Mouse (Mus musculus) fibroblast of lung, adult 2 months (primary cell): ENCODE measurements around the gene Bcr.

Experiments
- DNase-seq: peaks from one replicate; pipeline ENCODE4 v3.0.0-alpha.2; 2011; ENCODE audit warnings: low read depth

Gene Bcr

DNA sequence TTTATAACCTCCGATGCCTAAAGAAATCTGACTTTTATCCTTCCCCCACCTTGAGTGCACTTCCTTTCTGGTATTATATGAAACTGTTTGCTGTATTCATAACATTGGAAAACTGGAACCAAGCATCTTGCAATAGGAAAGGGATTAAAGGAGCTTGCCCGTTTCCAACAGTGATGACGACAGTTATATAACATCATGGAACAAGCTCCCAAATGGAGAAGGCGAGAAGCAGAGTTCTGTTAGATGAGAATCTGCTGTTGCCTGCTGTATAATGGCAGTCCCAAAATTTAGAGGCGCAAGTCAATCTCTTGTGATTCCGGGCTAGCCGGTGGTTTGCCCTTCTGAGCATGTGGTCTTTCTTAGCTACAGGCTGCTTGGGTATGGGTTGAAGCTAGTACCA lies 34.8 kb downstream of the Bcr start:
- no peak for DNase-seq

- DNase-seq: no peak
Observed at GRCm38 (mm10) chr10:75098446-75099183, 38.2 kb downstream of the Bcr start.

- DNase-seq: no peak
Observed at GRCm38 (mm10) chr10:75100298-75100697, 39.9 kb downstream of the Bcr start.

- no peak for DNase-seq
Observed at GRCm38 (mm10) chr10:75103502-75103901, 43.1 kb downstream of the Bcr start.

GRCm38 (mm10) chr10:75104191-75105098 lies 44.1 kb downstream of the Bcr start:
- DNase-seq: no peak

- DNase-seq: no peak
Observed at GRCm38 (mm10) chr10:75105099-75105461, 44.7 kb downstream of the Bcr start.

- DNase-seq: no peak
Observed at GRCm38 (mm10) chr10:75105687-75106086, 45.3 kb downstream of the Bcr start.

DNA sequence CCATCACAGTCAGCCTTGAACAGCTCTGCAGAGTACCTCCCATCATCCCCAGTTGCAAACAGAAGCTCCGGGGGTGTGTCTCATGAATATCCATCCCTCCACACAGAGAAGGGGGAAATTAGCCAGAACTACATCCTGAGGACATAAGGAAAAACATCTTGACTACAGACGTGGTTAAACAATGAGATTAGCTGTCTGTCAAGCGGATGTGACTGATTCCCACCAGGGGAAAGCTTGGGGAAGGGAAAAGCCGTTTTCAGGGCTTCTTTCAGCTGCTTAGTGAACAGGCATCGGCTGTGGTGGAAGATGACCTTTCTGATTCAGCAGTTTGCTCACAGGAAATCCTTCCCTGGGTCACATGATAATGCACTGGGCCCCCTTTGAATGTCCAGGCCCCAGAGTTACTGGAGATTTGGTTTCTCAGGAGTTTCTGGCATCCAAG lies 46.6 kb downstream of the Bcr start:
- no peak for DNase-seq

- no peak for DNase-seq
Observed at GRCm38 (mm10) chr10:75108092-75108491, 47.7 kb downstream of the Bcr start.

GRCm38 (mm10) chr10:75111446-75112201 lies 51.2 kb downstream of the Bcr start:
- no peak for DNase-seq

DNA sequence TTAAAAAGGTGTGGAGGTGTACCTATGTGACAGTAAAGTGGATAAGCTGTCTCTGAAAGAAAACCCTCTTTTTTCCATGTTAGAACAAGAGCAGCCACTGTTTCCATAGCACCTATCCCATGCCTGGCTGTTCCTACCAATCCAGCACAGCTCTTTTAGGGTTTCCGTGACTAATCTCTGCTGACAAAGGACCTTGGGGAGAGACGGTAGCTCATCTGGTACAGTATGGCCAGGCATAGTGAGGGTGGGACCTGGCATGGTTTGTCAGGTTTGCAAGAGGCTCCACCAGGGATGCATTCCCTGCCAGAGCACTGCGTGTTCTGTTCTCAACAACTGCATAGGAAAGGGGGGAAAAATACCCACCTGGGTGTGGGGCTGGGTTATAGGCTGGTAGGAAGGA lies 52.0 kb downstream of the Bcr start:
- no peak for DNase-seq

GRCm38 (mm10) chr10:75113620-75114019 lies 53.2 kb downstream of the Bcr start:
- DNase-seq: no peak

GRCm38 (mm10) chr10:75115240-75115639 lies 54.8 kb downstream of the Bcr start:
- no peak for DNase-seq

DNA sequence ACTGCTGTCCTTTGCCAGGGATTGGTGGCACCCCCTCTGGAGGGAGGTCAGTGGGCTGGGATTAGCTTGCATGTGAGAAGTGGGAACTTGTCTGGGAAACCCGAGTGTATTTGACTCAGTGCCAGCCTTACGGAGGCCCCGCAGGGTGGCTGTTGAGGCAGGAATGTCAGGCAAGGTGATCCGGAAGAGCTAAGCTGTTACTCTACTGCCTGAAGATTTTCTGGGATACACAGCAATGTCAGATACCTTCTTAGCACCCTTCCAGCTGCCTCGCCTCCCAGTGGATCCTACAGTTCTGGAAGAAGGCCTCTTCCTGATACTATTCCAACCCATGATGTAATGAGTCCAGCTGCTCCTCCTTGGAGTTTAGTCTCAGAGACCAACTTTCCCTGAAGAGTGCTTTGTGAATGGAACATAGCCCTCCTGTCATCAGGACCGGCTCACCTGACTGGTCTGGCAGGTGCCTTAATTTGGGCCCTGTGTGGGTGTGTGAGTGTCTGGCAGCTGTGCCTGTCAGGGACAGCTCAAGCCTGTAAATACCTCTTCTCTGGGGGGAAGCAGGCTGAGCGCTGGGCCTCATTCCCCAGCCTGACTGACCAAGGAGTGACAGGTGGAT lies 56.6 kb downstream of the Bcr start:
- DNase-seq: no peak

GRCm38 (mm10) chr10:75118444-75118843 lies 58.1 kb downstream of the Bcr start:
- no peak for DNase-seq

DNA sequence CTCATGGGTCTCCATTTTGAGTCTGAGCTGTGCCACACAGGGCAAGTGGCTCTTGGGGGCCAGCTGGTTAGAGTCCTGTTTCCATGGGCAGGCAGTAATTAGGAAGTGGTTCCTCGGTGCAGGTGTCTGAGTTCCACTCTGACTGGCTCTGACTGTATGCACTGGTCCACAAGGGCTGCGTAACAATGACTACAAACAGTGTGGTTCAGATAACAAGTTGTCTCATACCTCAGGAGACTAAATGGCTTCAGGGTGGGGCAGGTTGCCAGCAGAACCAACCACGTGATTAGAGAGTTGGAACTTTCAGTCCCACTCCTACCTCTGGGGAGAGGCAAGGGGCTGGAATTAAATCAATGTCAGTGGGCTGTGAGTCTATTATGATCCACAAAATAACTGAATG lies 59.0 kb downstream of the Bcr start:
- DNase-seq: no peak

DNA sequence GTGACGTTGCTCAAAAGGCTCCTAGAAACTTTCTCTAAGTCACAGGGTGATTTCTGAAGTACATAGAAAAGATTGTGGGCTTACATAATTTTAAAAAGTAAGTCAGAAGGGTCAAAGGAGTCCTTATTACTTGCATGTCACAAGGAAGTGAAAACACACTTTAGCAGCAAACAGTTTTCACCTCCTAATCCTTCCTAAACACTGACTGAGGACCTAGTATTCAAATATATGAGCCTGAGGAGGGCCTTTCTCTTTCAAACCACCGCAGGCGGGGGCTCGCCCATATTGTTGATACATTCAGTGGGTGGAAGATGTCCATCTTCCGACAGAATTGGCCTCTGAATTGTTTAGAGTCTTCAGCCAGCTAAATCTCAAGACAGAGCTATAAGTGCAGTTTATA lies 59.8 kb downstream of the Bcr start:
- DNase-seq: no peak

DNA sequence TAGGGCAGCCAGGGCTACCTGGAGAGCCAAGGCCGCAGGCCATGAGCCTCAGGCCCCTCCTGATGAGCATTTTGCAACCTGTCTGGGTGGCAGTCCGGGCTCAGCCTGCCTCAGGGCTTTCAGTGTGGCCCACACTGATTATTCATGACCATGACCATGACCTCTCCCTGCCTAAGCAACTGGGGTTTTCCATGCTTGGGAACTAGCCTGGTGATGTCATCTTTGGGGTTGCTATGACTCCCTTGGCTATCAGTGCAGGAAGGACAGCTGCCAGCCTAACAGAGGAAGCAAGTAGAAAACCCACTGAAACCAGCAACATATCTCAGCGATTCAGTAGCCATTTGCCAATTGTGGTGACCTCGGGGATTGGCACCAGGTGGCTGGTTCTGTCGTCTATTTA lies 60.6 kb downstream of the Bcr start:
- DNase-seq: peak; percentile 78

- DNase-seq: no peak
Observed at GRCm38 (mm10) chr10:75125577-75125976, 65.2 kb downstream of the Bcr start.

DNA sequence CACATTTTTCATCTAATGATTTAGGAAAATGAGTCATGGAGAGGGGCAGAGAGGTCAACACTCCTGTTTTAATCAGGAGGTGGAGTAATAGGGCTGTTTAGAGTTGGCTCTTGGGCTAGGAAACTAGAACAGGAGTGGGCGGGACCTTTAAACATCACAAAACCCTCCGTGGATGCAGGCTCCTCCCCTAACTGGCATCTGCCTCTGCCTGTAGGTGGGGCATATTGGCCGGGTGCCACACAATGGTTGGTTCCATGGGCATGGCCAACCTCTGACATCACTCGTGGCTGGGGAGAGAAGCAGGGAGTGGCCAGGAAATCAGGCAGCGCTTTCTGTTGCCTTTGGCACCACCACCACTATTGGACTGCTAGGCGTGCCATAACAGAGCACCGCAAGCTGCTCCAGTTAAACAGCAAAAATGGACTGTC lies 68.9 kb downstream of the Bcr start:
- DNase-seq: peak; percentile 90

DNA sequence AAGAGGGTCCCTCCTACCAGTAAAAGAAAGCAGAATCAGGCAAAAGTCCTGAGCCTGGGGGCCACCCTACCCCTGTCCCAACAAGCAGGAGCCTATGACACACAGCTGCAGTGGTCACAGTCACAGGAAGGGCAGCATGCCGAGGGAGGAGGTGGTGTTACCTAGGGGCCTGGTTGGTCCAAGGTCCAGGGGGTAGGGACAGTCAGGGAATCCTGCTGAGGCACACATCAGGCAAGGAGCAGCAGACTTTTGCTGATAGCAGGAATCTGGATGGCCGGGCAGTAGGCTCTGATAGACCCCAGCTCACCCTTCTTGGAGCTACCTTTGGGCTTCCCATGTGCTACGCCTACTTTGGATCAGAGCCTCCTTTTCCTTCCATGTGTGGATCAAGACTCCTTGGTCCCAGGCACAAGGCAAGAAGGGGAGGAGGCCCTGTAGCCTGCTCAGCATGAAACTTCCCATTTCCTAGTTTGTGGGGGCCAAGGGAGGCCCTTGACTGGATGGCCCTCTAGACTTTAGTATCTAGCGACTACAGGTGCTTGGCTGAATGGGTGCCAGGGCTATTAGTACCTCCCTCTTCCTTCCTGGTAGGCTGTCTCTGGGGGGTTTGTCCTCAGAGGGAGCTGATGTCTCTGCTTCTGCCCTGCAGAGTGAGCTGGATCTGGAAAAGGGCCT lies 70.1 kb downstream of the Bcr start:
- no peak for DNase-seq

DNA sequence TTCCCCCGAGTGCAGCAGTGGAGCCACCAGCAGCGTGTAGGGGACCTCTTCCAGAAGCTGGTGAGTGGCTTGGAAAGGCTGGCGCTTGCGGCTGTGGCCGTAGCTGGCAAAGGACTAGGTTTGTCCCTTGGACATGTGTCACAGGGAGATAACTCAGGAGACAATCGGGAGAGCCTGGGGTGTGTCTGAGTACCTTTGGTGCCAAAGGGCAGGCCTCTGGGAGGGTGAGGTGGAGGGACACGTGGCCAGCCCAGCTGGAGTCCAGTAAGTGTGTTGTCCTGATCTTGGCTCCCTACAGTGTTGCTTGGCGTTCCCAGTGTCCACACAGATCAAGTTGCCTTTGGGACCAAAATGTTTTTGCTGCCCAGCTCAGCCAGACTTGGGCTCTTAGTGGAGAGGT lies 71.2 kb downstream of the Bcr start:
- DNase-seq: no peak
